8 mouse cellular contexts compared by ENCODE assay signal in genomic region chr1:134513876-134514590, GRCm38 (mm10). TPM values are rescaled to one million over a fixed set of nuclear protein-coding genes. Genes with fewer than 3 reads are reported as not detected.
DNase-seq lines count a peak whose midpoint lies in the region; ATAC-seq lines count a peak whose summit lies in the region.

No protein-coding gene starts in this region.

- peaks cover 6% of the 10 kb centered on the region; the same call in 1 of the 2 replicates for H3K27me3 ChIP-seq in kidney, embryonic 14.5 days (ENCODE audit: control insufficient read depth, insufficient read depth, low read length)
- H3K27me3 ChIP-seq in heart, embryonic 16.5 days (ENCODE audit: control insufficient read depth, insufficient read depth, low read length): 0 out of 2 replicates have a peak, but pooled peaks cover 2% of the 10 kb centered on the region
- H3K27me3 ChIP-seq in splenic B cell, adult 2 months (ENCODE audit: control insufficient read depth, insufficient read depth, low read length, poor library complexity, severe bottlenecking): no peaks in the 10 kb centered on the region

- no peaks in the 10 kb centered on the region for H3K9me3 ChIP-seq in kidney, embryonic 14.5 days (ENCODE audit: control insufficient read depth, low read length)
- H3K9me3 ChIP-seq in heart, embryonic 16.5 days (replicated peaks; ENCODE audit: control insufficient read depth, low read length): no peaks in the 10 kb centered on the region

- H3K4me1 ChIP-seq in kidney, embryonic 14.5 days (ENCODE audit: control insufficient read depth, insufficient read depth, low read length): peaks cover 22% of the 10 kb centered on the region; the same call in 1 of the 2 replicates
- H3K4me1 ChIP-seq in heart, embryonic 16.5 days (ENCODE audit: control insufficient read depth, insufficient read depth, low read length): peaks cover 9% of the 10 kb centered on the region

- 36% methylated on average over 16 of the region's 16 CpGs for WGBS in kidney, embryonic 14.5 days
- WGBS in heart, embryonic 16.5 days: 45% methylated on average over 16 of the region's 16 CpGs

- H3K27ac ChIP-seq in kidney, embryonic 14.5 days (ENCODE audit: low read depth, low read length): no peak overlapping the region
- no peak overlapping the region for H3K27ac ChIP-seq in heart, embryonic 16.5 days (ENCODE audit: low read length)

- peak overlapping the region; percentile 47 for H3K4me3 ChIP-seq in kidney, embryonic 14.5 days (ENCODE audit: low read length)
- peak overlapping the region; percentile 54 for H3K4me3 ChIP-seq in heart, embryonic 16.5 days (ENCODE audit: low read length)

- peaks cover 3% of the 10 kb centered on the region; the same call in 1 of the 2 replicates for H3K36me3 ChIP-seq in kidney, embryonic 14.5 days (ENCODE audit: control insufficient read depth, insufficient read depth, low read length)
- no peaks in the 10 kb centered on the region for H3K36me3 ChIP-seq in heart, embryonic 16.5 days (ENCODE audit: control insufficient read depth, insufficient read depth)
- no peaks in the 10 kb centered on the region for H3K36me3 ChIP-seq in splenic B cell, adult 2 months (ENCODE audit: control insufficient read depth, insufficient read depth, low read length, poor library complexity, severe bottlenecking)

- DNase-seq in kidney, postnatal 10 days: no peak
- DNase-seq in lung, adult 18-20 months: peak; percentile 33 to 49
- DNase-seq in splenic B cell, adult 2 months (ENCODE audit: low read depth, low spot score): peak; percentile 19
- DNase-seq in cerebellum, adult 8-10 months: no peak
- no peak for DNase-seq in cerebellum, adult 11 months
- no peak for DNase-seq in gastrocnemius, postnatal 10 days

- H3K4me2 ChIP-seq in kidney, embryonic 14.5 days (replicated peaks; ENCODE audit: low read depth, low read length): peak overlapping the region; percentile 89
- peak overlapping the region; percentile 74 for H3K4me2 ChIP-seq in heart, embryonic 16.5 days (ENCODE audit: low read depth, low read length)

- H3K9ac ChIP-seq in kidney, embryonic 14.5 days (ENCODE audit: low read depth, low read length): peak overlapping the region; percentile 63; the same call in 1 of the 2 replicates
- peak overlapping the region; percentile 61; the same call in 1 of the 2 replicates for H3K9ac ChIP-seq in heart, embryonic 16.5 days (ENCODE audit: low read length)

- no peak for ATAC-seq in kidney, embryonic 14.5 days (ENCODE audit: low FRiP score, low TSS enrichment)
- ATAC-seq in heart, embryonic 16.5 days (replicated peaks; ENCODE audit: extremely low read depth, insufficient read depth, low FRiP score): no peak

RNA-seq across cellular contexts. Expression of gene Rabif, which starts 19.6 kb away (rescaled TPM):
- polyA plus RNA-seq in kidney, embryonic 14.5 days (2014; fragmentation: Nextera tagmentation; extraction: Ambion mirVana): 38.0 and 46.3 TPM in 2 replicates
- polyA plus RNA-seq in heart, embryonic 16.5 days (2015; fragmentation: Nextera tagmentation; extraction: Ambion mirVana): 29.6 and 29.9 TPM in 2 replicates
- total RNA-seq in gastrocnemius, postnatal 10 days (2021): 1 to 10 TPM; 7.2 to 9.4 TPM

RNA-seq across cellular contexts. Expression of gene Mgat4e, which starts 35.4 kb away (rescaled TPM):
- polyA plus RNA-seq in kidney, embryonic 14.5 days (2014; fragmentation: Nextera tagmentation; extraction: Ambion mirVana): not detected in 2 replicates
- polyA plus RNA-seq in heart, embryonic 16.5 days (2015; fragmentation: Nextera tagmentation; extraction: Ambion mirVana): not detected in 2 replicates
- total RNA-seq in gastrocnemius, postnatal 10 days (2021): not detected

RNA-seq across cellular contexts. Expression of gene Kdm5b, which starts 45.9 kb away (rescaled TPM):
- polyA plus RNA-seq in kidney, embryonic 14.5 days (2014; fragmentation: Nextera tagmentation; extraction: Ambion mirVana): 42.3 and 75.9 TPM in 2 replicates
- polyA plus RNA-seq in heart, embryonic 16.5 days (2015; fragmentation: Nextera tagmentation; extraction: Ambion mirVana): 24.4 and 28.0 TPM in 2 replicates
- 10 to 100 TPM; 22.7 to 29.6 TPM for total RNA-seq in gastrocnemius, postnatal 10 days (2021)

RNA-seq across cellular contexts. Expression of gene Klhl12, which starts 58.7 kb away (rescaled TPM):
- polyA plus RNA-seq in kidney, embryonic 14.5 days (2014; fragmentation: Nextera tagmentation; extraction: Ambion mirVana): 17.3 and 27.8 TPM in 2 replicates
- polyA plus RNA-seq in heart, embryonic 16.5 days (2015; fragmentation: Nextera tagmentation; extraction: Ambion mirVana): 20.6 and 21.1 TPM in 2 replicates
- total RNA-seq in gastrocnemius, postnatal 10 days (2021): 10 to 100 TPM; 10.1 to 10.7 TPM

Comparison
In these comparisons a context has a peak if more than half of its experiments do, and no peak if none do; other contexts are left out.
1. DNase-seq: peak in lung, adult 18-20 months (2 of 2) and splenic B cell, adult 2 months (single experiment); none in kidney, postnatal 10 days (single experiment), cerebellum, adult 8-10 months (single experiment), cerebellum, adult 11 months (single experiment) and gastrocnemius, postnatal 10 days (single experiment).